Mouse (Mus musculus) layer of hippocampus, adult 9-11 months (tissue): ENCODE measurements at regions not wholly inside any gene's neighbourhood (a gene's known extent, or its start where the extent isn't known, plus 50 kb on each side); places are given as distances from the start of the nearest gene placed in this dataset.

Source experiments
- DNase-seq: peaks from one replicate; pipeline ENCODE4 v3.0.0; 2022

- DNase-seq = no peak
Measured at GRCm38 (mm10) chr10:54601993-54602392, 525.6 kb upstream of the Man1a start.

GRCm38 (mm10) chr10:54595072-54595471 lies 518.7 kb upstream of the Man1a start:
- DNase-seq = no peak

GRCm38 (mm10) chr10:54558636-54559035 lies 482.2 kb upstream of the Man1a start:
- no peak for DNase-seq

- DNase-seq = peak; percentile 57
Measured at GRCm38 (mm10) chr10:54551734-54552397, 475.5 kb upstream of the Man1a start.

GRCm38 (mm10) chr10:54550665-54551064 lies 474.3 kb upstream of the Man1a start:
- DNase-seq = no peak

- DNase-seq = peak; percentile 79
Measured at GRCm38 (mm10) chr10:54548977-54549376, 472.6 kb upstream of the Man1a start.

GRCm38 (mm10) chr10:54548526-54548925 lies 472.1 kb upstream of the Man1a start:
- no peak for DNase-seq

- DNase-seq = no peak
Measured at GRCm38 (mm10) chr10:54532581-54532980, 456.2 kb upstream of the Man1a start.

- no peak for DNase-seq
Measured at GRCm38 (mm10) chr10:54510776-54511175, 434.4 kb upstream of the Man1a start.

- no peak for DNase-seq
Measured at GRCm38 (mm10) chr10:54509766-54510165, 433.4 kb upstream of the Man1a start.
